Mouse (Mus musculus): ENCODE measurements around the gene Drg1. TPM values are rescaled to one million over a fixed set of nuclear protein-coding genes. Genes with fewer than 3 reads are reported as not detected.
"Not testable (repeated sequence)": the region's sequence is repeated elsewhere in the genome, so short reads cannot be mapped to it uniquely, and the experiment has no call there.

Gene Drg1
- polyA plus RNA-seq, 1 experiment from 2014 or later: 193 TPM

DNA sequence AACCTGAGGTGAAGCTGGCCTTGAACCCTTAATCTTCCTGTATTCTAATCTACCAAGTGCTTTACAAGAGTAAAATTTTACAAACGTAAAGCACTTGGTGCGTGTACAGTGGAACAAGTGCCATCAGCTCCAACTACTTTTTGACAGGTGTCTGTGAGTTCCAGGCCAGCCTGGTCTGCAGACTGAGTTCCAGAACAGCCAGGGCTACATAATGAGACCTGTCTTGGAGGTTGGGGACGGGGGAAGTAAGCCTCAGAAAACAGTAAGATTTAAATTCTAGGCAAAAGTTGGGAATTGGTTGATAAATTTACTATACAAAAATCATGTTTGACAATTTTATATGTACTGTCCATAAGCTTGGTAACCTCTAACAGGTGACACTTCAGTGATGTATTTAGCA is 61.0 kb downstream of the Drg1 start:
- no peaks in the 10 kb centered on the region for H3K27me3 ChIP-seq (ENCODE audit: control insufficient read depth, insufficient read depth, low read length)
- H3K9ac ChIP-seq (ENCODE audit: low read length): no peak overlapping the region
- no peak overlapping the region for H3K4me3 ChIP-seq (replicated peaks; ENCODE audit: low read length)
- H3K9me3 ChIP-seq (replicated peaks; ENCODE audit: control insufficient read depth, low read length): no peaks in the 10 kb centered on the region
- H3K4me2 ChIP-seq (ENCODE audit: low read depth, low read length): no peak overlapping the region
- H3K36me3 ChIP-seq (ENCODE audit: control insufficient read depth, insufficient read depth, low read length): peaks cover 6% of the 10 kb centered on the region
- 89% methylated on average over 3 of the region's 3 CpGs for WGBS
- no peak overlapping the region for H3K27ac ChIP-seq (ENCODE audit: low read length)
- H3K4me1 ChIP-seq (ENCODE audit: control insufficient read depth, insufficient read depth, low read length): no peaks in the 10 kb centered on the region
- no peak for ATAC-seq (ENCODE audit: insufficient read depth, low FRiP score)

DNA sequence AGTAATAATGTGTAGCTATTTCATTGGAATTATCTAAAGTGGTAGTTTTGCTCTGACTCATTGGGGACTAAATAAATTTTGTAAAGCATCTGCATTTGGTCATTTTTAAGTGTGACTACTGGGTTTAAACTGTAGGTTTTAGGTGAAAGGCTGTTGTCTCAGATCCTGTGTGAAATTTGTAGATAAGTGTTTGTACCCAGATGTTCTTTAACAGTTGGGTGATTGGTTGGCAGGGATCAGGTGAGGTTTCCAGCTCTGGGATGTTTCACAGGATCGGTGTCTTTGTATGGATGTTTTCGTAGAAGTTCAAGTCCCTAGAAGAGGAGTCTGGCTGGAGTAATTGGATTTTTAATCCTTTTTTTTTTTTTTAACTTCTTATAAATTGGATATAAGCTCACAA is 62.4 kb downstream of the Drg1 start:
- peaks cover 6% of the 10 kb centered on the region; the same call in 1 of the 2 replicates for H3K36me3 ChIP-seq (ENCODE audit: control insufficient read depth, insufficient read depth, low read length)
- no peaks in the 10 kb centered on the region for H3K9me3 ChIP-seq (replicated peaks; ENCODE audit: control insufficient read depth, low read length)
- H3K9ac ChIP-seq (ENCODE audit: low read length): no peak overlapping the region
- H3K27me3 ChIP-seq (ENCODE audit: control insufficient read depth, insufficient read depth, low read length): no peaks in the 10 kb centered on the region
- ATAC-seq (ENCODE audit: insufficient read depth, low FRiP score): no peak
- peak overlapping the region; percentile 42 for H3K4me3 ChIP-seq (replicated peaks; ENCODE audit: low read length)
- 65% methylated on average over 2 of the region's 2 CpGs for WGBS
- peak overlapping the region; percentile 29 for H3K4me2 ChIP-seq (ENCODE audit: low read depth, low read length)
- H3K4me1 ChIP-seq (ENCODE audit: control insufficient read depth, insufficient read depth, low read length): no peaks in the 10 kb centered on the region
- H3K27ac ChIP-seq (ENCODE audit: low read length): no peak overlapping the region

DNA sequence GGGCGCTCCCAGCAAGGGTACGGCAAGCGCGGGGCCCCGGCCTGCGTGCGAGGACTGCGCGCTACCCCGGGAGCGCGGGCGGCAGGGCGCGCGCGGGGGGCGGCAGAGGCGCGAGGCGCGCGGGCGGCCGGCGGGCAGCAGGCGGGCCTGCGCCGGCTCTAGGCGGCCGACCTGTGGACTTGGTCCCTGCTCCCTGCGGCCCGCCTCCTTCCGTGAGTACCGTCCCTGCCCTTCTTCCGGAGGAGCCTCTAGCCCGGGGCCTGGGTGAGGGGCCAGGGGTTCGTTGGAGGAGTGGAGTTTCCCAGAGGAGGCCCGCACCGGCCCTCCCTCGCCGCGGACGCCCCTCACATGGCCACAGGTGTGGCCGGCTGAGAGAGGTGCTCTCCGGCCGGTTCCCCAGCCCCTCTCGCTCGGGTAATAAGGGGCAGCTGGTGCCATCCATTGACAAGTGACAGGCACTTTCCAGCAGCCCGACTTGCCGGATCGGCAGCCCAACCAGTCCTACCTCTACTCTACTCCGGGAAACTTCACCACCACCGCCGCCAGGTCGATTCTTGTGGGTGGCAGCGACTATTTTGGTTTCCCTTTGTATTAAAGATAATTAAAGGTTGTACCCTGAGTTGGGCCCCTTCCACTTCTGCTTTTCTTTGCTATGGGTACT is 63.3 kb downstream of the Drg1 start:
- peak overlapping the region; percentile 56 for H3K9ac ChIP-seq (ENCODE audit: low read length)
- no peaks in the 10 kb centered on the region for H3K9me3 ChIP-seq (replicated peaks; ENCODE audit: control insufficient read depth, low read length)
- ATAC-seq (ENCODE audit: insufficient read depth, low FRiP score): peak; percentile 32; the same call in 1 of the 2 replicates
- no peaks in the 10 kb centered on the region for H3K27me3 ChIP-seq (ENCODE audit: control insufficient read depth, insufficient read depth, low read length)
- peak overlapping the region; percentile 2; the same call in 1 of the 2 replicates for H3K27ac ChIP-seq (ENCODE audit: low read length)
- WGBS: under 1% methylated on average over 33 of the region's 57 CpGs
- H3K4me1 ChIP-seq (ENCODE audit: control insufficient read depth, insufficient read depth, low read length): no peaks in the 10 kb centered on the region
- H3K4me3 ChIP-seq (replicated peaks; ENCODE audit: low read length): peak overlapping the region; percentile 42
- peak overlapping the region; percentile 29 for H3K4me2 ChIP-seq (ENCODE audit: low read depth, low read length)
- H3K36me3 ChIP-seq (ENCODE audit: control insufficient read depth, insufficient read depth, low read length): peaks cover 6% of the 10 kb centered on the region; the same call in 1 of the 2 replicates

DNA sequence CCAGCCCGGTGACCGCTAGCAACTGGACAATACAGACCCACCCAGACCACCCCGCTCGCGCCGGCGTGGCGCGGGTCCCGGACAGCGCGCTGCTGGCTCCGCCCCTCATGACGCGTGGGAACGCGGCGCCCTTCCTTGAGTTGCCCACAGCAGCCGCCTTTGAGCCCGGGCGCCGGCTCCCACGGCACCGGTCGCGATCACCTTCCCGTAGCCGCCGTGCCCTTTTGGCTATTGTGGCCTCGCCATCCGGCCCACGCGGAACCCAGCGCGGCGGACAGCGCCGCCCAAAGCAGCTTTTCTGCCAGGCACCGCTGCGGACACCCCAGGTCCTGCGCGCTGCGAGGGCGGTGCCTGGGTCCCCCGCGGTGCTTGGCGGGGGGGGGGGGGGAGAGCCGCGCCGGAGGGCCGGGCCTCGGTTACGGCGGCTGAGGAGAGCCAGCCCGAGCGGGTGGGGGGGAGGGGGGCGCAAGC is 63.9 kb downstream of the Drg1 start, which contains the start of gene Eif4enif1:
Eif4enif1 (plus strand) TSS at position 162 of the 471 bp plus-strand sequence.
- Histone ChIP-seq H3K9me3 (replicated peaks; ENCODE audit: control insufficient read depth, low read length) (no peaks in the 10 kb centered on the region), H3K4me2 (ENCODE audit: low read depth, low read length) (peak within 1 kb of the TSS; percentile 29), H3K9ac (ENCODE audit: low read length) (peak within 1 kb of the TSS; percentile 56), H3K27ac (ENCODE audit: low read length) (peak within 1 kb of the TSS; percentile 2; the same call in 1 of the 2 replicates), H3K4me3 (replicated peaks; ENCODE audit: low read length) (peak within 1 kb of the TSS; percentile 42), H3K4me1 (ENCODE audit: control insufficient read depth, insufficient read depth, low read length) (no peaks in the 10 kb centered on the region), H3K27me3 (ENCODE audit: control insufficient read depth, insufficient read depth, low read length) (no peaks in the 10 kb centered on the region), H3K36me3 (ENCODE audit: control insufficient read depth, insufficient read depth, low read length) (peaks cover 4% of the 10 kb centered on the region; the same call in 1 of the 2 replicates)
- ATAC-seq (ENCODE audit: insufficient read depth, low FRiP score): peak; percentile 73
- under 1% methylated on average over 41 of the region's 57 CpGs for WGBS

DNA sequence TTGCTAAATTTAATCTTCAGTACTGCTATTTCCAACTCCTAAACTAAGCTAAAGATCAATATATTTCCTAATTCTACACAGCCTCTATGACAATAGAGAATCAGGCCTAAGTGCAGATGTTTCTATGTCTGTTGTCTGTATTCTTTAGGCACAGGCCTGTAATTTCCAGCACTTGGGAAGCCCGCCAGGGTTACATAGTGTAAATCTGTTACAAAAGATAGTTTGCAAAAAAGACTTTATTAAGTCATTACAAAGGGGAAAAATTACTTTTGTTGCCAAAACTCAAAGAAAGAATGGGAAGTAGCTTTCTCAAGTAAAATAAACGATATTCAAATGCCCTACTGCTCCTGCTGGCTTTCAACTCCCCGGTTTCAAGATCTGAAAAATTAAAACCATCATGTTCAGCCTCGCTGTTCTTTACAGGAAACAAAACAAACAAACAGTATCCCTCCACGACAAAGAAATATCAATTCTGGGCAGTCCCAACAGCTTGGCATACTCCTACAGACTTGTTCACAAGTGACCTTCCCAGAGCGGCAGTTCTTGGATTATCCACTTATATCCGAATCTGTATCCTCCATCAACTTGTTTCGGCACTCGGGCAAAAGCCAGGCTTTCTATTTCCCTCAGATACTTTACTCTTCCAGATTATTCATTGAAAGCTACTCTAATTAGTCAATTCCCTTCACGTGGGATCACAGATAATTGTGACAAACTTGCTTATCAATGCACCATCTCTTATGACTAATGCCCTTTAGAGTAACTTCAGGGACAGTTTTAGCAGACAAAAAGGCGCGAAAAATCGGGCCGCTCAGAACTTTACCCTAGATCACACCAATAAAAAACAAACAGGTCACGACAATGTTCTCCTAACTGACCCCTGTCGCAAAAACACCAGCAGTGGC is 64.6 kb downstream of the Drg1 start:
- WGBS: 5% methylated on average over 16 of the region's 16 CpGs
- Histone ChIP-seq H3K4me2 (ENCODE audit: low read depth, low read length) (peak overlapping the region; percentile 21), H3K27ac (ENCODE audit: low read length) (no peak overlapping the region), H3K4me3 (replicated peaks; ENCODE audit: low read length) (peak overlapping the region; percentile 42), H3K27me3 (ENCODE audit: control insufficient read depth, insufficient read depth, low read length) (no peaks in the 10 kb centered on the region), H3K4me1 (ENCODE audit: control insufficient read depth, insufficient read depth, low read length) (no peaks in the 10 kb centered on the region), H3K9me3 (replicated peaks; ENCODE audit: control insufficient read depth, low read length) (no peaks in the 10 kb centered on the region), H3K36me3 (ENCODE audit: control insufficient read depth, insufficient read depth, low read length) (no peaks in the 10 kb centered on the region), H3K9ac (ENCODE audit: low read length) (0 out of 2 replicates have a peak overlapping the region, but pooled peaks have one; percentile 0)
- no peak for ATAC-seq (ENCODE audit: insufficient read depth, low FRiP score)

DNA sequence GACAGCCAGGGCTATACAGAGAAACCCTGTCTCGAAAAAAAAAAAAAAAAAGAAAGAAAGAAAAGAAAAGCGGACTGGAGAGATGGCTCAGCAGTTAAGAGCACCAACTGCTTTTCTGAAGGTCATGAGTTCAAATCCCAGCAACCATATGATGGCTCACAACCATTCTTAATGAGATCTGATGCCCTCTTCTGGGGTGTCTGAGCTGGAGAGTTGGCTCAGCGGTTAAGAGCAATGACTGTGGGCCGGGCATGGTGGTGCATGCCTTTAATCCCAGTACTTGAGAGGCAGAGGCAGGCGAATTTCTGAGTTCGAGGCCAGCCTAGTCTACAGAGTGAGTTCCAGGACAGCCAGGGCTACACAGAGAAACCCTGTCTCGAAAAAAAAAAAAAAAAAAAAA is 65.6 kb downstream of the Drg1 start:
- not testable (repeated sequence) for H3K4me2 ChIP-seq (ENCODE audit: low read depth, low read length); H3K9ac ChIP-seq (ENCODE audit: low read length); H3K36me3 ChIP-seq (ENCODE audit: control insufficient read depth, insufficient read depth, low read length); ATAC-seq (ENCODE audit: insufficient read depth, low FRiP score); H3K4me1 ChIP-seq (ENCODE audit: control insufficient read depth, insufficient read depth, low read length); H3K27me3 ChIP-seq (ENCODE audit: control insufficient read depth, insufficient read depth, low read length); H3K9me3 ChIP-seq (replicated peaks; ENCODE audit: control insufficient read depth, low read length); H3K4me3 ChIP-seq (replicated peaks; ENCODE audit: low read length); H3K27ac ChIP-seq (ENCODE audit: low read length)
- WGBS: 91% methylated on average over 5 of the region's 7 CpGs

DNA sequence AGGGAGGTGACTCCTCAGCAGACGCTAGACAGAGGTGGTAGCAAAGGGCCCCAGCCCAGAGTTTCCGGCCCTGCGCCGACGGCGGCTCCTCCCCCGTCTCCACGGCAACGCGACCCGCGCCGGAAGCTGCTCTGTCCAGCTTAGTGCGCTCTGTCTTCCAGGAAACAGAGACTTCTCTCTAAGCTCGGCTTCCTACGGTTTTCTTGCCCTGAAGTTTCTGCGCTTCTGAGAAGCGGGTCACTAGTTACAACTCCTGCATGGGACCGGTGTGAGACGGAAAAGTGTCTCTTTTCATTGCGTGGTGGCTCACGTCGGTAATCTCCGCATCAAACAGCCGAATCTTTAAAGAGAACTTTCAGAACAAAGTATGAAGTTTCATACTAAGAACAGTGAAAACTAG is 72.9 kb downstream of the Drg1 start, which contains the start of gene Sfi1:
Sfi1 (minus strand) TSS at position 101 of the 400 bp plus-strand sequence.
- no peak within 1 kb of the TSS for H3K9ac ChIP-seq (ENCODE audit: low read length)
- H3K4me2 ChIP-seq (ENCODE audit: low read depth, low read length): no peak within 1 kb of the TSS
- ATAC-seq (ENCODE audit: insufficient read depth, low FRiP score): no peak
- no peak within 1 kb of the TSS for H3K27ac ChIP-seq (ENCODE audit: low read length)
- H3K27me3 ChIP-seq (ENCODE audit: control insufficient read depth, insufficient read depth, low read length): no peaks in the 10 kb centered on the region
- no peaks in the 10 kb centered on the region for H3K4me1 ChIP-seq (ENCODE audit: control insufficient read depth, insufficient read depth, low read length)
- no peaks in the 10 kb centered on the region for H3K36me3 ChIP-seq (ENCODE audit: control insufficient read depth, insufficient read depth, low read length)
- H3K9me3 ChIP-seq (replicated peaks; ENCODE audit: control insufficient read depth, low read length): no peaks in the 10 kb centered on the region
- 85% methylated on average over 25 of the region's 25 CpGs for WGBS
- H3K4me3 ChIP-seq (replicated peaks; ENCODE audit: low read length): no peak within 1 kb of the TSS

DNA sequence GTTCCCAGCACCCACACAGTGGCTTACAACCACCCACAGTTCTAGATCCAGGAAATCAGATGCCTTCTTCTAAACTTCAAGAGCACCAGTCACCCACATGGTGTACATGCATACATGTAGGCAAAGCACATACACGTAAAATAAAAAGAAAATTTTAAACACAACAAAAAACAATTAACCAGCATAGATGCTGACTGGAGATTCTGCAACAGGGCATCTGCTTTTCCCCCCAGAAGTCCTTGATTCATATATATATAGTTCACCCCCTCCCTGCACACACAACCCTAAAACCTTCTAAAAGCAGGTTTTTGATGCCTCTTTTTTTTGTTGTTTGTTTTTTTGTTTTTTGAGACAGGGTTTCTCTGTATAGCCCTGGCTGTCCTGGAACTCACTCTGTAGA is 83.5 kb downstream of the Drg1 start:
- WGBS: 83% methylated on average over 1 of the region's 1 CpGs
- not testable (repeated sequence) for H3K4me1 ChIP-seq (ENCODE audit: control insufficient read depth, insufficient read depth, low read length); H3K4me2 ChIP-seq (ENCODE audit: low read depth, low read length); H3K9me3 ChIP-seq (replicated peaks; ENCODE audit: control insufficient read depth, low read length); ATAC-seq (ENCODE audit: insufficient read depth, low FRiP score); H3K27me3 ChIP-seq (ENCODE audit: control insufficient read depth, insufficient read depth, low read length); H3K9ac ChIP-seq (ENCODE audit: low read length); H3K4me3 ChIP-seq (replicated peaks; ENCODE audit: low read length); H3K36me3 ChIP-seq (ENCODE audit: control insufficient read depth, insufficient read depth, low read length); H3K27ac ChIP-seq (ENCODE audit: low read length)

DNA sequence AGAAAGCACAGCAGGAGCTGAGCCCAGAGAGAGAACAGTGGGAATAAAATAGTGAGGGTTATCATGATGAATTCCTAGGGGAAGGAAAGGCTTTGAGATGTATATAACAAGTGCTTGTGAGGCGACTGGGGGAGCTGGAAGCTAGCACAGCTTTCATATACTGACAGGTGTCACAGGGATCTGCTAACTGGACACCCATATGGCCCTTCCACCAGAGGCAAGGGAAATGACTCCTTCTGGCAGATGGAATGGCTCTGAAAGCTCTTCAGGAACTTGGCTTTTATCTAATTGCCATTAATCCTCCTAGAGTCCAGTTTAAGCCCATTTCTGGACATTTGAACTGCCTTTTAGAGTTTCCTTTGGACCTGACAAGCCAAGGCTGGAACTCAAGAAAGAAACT is 84.2 kb downstream of the Drg1 start:
- WGBS: 62% methylated on average over 1 of the region's 1 CpGs
- not testable (repeated sequence) for H3K9ac ChIP-seq (ENCODE audit: low read length); H3K27me3 ChIP-seq (ENCODE audit: control insufficient read depth, insufficient read depth, low read length); H3K9me3 ChIP-seq (replicated peaks; ENCODE audit: control insufficient read depth, low read length); H3K4me1 ChIP-seq (ENCODE audit: control insufficient read depth, insufficient read depth, low read length); H3K36me3 ChIP-seq (ENCODE audit: control insufficient read depth, insufficient read depth, low read length); H3K27ac ChIP-seq (ENCODE audit: low read length); H3K4me3 ChIP-seq (replicated peaks; ENCODE audit: low read length); ATAC-seq (ENCODE audit: insufficient read depth, low FRiP score); H3K4me2 ChIP-seq (ENCODE audit: low read depth, low read length)

Measured in stomach, embryonic 16.5 days (tissue).